Mouse (Mus musculus) frontal cortex, adult 2 months (tissue): ENCODE results near the gene Dhx38. TPM values are rescaled to one million over a fixed set of nuclear protein-coding genes. Genes with fewer than 3 reads are reported as not detected.

Experiments used
- DNase-seq, 2 experiments: peaks; one replicate each; pipeline ENCODE4 v3.0.0; 2022; ENCODE audit warnings: low spot score in 1 of 2; ENCODE audit errors: extremely low spot score in 1 of 2
- polyA plus RNA-seq: library from polyadenylated mRNA; depleted of rRNA; stranded (reverse); fragments of >200 nt; gene quantifications from 2 replicates; pipeline ENCODE4 v1.2.3, GENCODE M21; 2012; rRNA removed

The Dhx38 gene
- polyA plus RNA-seq, 1 experiment, result 20.4 TPM

GRCm38 (mm10) chr8:109563881-109564280, 1.8 kb downstream of the Dhx38 start:
- no peak for DNase-seq

- peak in 1 of 2 experiments; percentile 26 for DNase-seq
Measured at GRCm38 (mm10) chr8:109551663-109552062, 14.0 kb downstream of the Dhx38 start.

GRCm38 (mm10) chr8:109544049-109544448, 21.6 kb downstream of the Dhx38 start:
- DNase-seq, result no peak

DNA sequence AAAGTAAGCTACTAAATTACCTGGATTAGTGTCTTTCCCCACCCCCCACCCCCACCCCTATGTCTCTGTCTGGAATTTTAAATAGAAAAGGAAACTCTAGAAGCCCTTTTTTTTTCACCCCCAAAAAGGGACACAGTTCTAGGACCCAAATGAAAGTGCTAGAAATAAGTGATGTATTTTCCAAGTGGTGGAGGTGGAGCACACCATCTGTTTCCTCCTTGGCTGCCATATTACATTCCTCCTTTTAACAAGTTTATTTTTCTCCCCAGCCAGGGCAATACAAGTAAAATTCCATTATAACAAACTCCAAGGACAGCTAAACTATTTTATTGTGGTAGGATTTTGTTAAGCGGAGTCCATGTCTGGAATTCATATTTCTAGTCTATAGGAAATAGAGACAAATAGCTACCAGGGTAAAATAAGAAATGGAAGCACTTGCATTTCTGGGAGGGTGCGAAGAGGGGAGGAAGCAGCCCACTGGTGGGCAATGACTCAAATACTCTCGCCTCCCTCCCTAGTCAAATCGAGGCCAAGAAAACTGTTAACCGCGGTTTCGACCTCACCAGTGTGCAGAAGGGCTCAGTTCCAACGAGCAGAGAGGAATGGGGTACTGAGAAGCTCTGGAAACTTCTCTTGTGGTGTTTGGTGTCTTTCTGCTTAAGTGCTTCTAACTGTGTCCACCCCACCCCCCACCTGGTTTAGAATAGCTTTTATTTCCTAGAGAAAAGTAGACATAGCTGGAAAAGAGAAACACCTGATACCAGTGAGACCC, 22.7 kb downstream of the Dhx38 start:
- DNase-seq, result peak; percentile 38 to 64

DNA sequence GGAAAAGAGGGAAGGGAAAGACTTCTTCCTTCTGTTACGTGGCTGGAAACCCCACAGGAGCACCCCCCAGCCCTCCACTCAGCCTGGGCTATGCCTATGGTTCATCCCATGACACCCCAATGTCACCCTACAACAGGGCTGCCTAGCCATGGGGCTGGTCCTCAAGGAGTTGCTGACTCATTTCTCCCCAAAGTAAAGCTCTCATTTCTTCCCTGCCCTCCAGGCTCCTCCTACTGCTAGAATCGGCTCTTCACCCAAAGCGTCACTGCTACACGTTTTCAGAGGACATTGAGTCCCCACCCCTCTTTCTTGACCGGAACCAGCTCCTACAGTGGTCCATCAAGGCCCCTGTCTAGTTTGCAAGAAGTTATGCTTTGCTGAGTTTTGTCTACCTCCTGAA, 23.5 kb downstream of the Dhx38 start:
- DNase-seq, result no peak

DNA sequence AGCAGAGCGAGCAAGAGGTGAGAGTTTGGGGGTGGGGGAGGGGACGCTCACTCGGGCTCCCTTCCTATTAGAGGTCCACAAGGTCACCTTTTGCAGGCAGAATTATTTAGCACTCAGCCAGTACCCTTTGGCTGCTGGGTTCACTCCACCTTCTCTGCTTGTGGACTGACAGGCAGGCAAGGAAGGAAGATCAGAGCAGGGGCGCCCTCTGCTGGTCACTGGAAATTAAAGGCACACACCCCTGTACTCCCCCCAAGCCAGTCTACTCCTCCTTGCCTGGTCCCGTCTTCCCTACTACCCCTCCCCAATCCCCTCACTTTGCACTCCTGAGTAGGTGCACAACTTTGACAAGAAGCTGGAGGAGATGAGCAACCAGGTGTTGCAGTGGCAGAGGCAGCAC, 29.0 kb downstream of the Dhx38 start:
- DNase-seq, result peak; percentile 59 to 93

GRCm38 (mm10) chr8:109535140-109535990, 30.3 kb downstream of the Dhx38 start:
- DNase-seq, result peak in 1 of 2 experiments; percentile 71

GRCm38 (mm10) chr8:109524008-109524407, 41.7 kb downstream of the Dhx38 start:
- DNase-seq, result no peak

DNA sequence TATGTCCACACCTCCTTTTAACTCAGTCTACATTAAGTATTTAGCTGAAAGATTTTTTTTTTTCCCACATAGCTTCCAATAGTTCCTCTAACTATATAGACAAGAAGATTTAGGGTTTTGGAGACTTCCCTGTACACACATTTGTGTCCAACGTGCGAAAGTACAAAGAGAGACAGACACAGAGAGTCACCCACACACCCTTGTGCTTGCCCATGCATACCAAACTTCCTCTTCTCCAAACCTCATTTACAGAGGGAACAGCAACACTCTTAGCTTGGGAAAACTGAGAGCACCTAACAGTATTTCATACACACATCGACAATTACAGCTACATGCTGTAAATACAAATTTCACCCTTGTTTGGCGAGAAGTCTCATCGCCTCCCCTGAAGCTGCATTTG, 60.1 kb downstream of the Dhx38 start:
- no peak for DNase-seq

DNA sequence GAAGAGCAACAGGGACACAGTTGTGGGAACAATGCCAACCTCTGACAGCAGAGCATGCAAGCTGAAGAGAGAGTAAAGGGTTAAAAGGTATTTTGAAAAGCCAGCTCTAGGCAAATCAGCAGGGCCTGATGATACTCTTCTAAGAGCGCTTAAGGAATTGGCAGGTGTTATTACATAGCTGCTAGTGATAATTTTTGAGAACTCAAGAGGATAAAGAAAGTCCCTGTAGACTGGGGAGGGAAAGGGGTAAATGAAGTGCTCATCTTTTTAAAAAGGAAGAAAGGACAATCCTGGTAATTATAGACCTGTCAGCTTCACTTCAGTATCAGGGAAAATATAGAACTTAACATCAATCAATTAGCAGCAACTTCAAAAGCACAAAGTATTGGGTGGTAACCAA, 62.1 kb downstream of the Dhx38 start:
- DNase-seq, result no peak

- DNase-seq, result no peak
Measured at GRCm38 (mm10) chr8:109499009-109499717, 66.5 kb downstream of the Dhx38 start.

Other genes with a start within 250 kb of the Dhx38 start
- gene Pmfbp1, start 71.8 kb downstream of the Dhx38 start, polyA plus RNA-seq, result 0.11 and 0.26 TPM in 2 replicates
- gene Txnl4b, start within 50 bp of the Dhx38 start, polyA plus RNA-seq, result 12.5 and 15.4 TPM in 2 replicates
- 0.15 and 0.30 TPM in 2 replicates for gene Hp, start 13.3 kb upstream of the Dhx38 start, polyA plus RNA-seq
- gene Dhodh, start 42.8 kb upstream of the Dhx38 start, polyA plus RNA-seq, result 24.3 and 25.4 TPM in 2 replicates
- gene Pkd1l3, start 48.7 kb upstream of the Dhx38 start, polyA plus RNA-seq, result 0.62 and 0.71 TPM in 2 replicates
- 104 and 110 TPM in 2 replicates for gene Ist1, start 127.4 kb upstream of the Dhx38 start, polyA plus RNA-seq
- gene Zfp821, start 139.7 kb upstream of the Dhx38 start, polyA plus RNA-seq, result 53.2 TPM in 2 replicates
- gene Atxn1l, start 171.9 kb upstream of the Dhx38 start, polyA plus RNA-seq, result 15.0 and 15.4 TPM in 2 replicates
- 64.4 and 70.2 TPM in 2 replicates for gene Ap1g1, start 212.7 kb upstream of the Dhx38 start, polyA plus RNA-seq